Mouse (Mus musculus) intestine, embryonic 14.5 days (tissue): ENCODE data around the gene Cog7. TPM values are rescaled to one million over a fixed set of nuclear protein-coding genes. Genes with fewer than 3 reads are reported as not detected.

Source experiments
- ATAC-seq: fragments of 200-750 bp; cut with Nextera tagmentation; replicated peaks from 2 replicates; pipeline ENCODE4 v1.8.0; 2017; ENCODE audit warnings: low read depth, moderate number of reproducible peaks, moderate TSS enrichment, moderate library complexity; ENCODE audit not compliant: low FRiP score, low TSS enrichment
- DNase-seq: peaks from one replicate; pipeline ENCODE4 v3.0.0-alpha.2; 2018; ENCODE audit warnings: low spot score
- H3K27ac ChIP-seq: fragments of 300-500 bp; sonication (generic); 2 replicates; pipeline ENCODE4 v1.5.1; 2014; ENCODE audit warnings: low read depth, mild to moderate bottlenecking, control low read depth
- H3K27me3 ChIP-seq: fragments of 300-500 bp; sonication (generic); replicated peaks from 2 replicates; pipeline ENCODE4 v1.6.1; 2014; ENCODE audit warnings: low read length, control low read depth; ENCODE audit not compliant: control insufficient read depth, insufficient read depth
- H3K36me3 ChIP-seq: fragments of 300-500 bp; sonication (generic); 2 replicates; pipeline ENCODE4 v1.6.1; 2014; ENCODE audit warnings: low read length, control low read depth; ENCODE audit not compliant: control insufficient read depth, insufficient read depth
- H3K4me1 ChIP-seq: fragments of 300-500 bp; sonication (generic); replicated peaks from 2 replicates; pipeline ENCODE4 v1.6.1; 2014; ENCODE audit warnings: low read length, control low read depth, mixed read lengths; ENCODE audit not compliant: control insufficient read depth, insufficient read depth
- H3K4me2 ChIP-seq: fragments of 300-500 bp; sonication (generic); 2 replicates; pipeline ENCODE4 v1.6.1; 2014; ENCODE audit warnings: low read length
- H3K4me3 ChIP-seq: fragments of 300-500 bp; sonication (generic); 2 replicates; pipeline ENCODE4 v1.5.1; 2014; ENCODE audit warnings: low read depth, low read length, control low read depth, mixed read lengths
- H3K9ac ChIP-seq: fragments of 300-500 bp; sonication (generic); 2 replicates; pipeline ENCODE4 v1.6.1; 2014; ENCODE audit warnings: mild to moderate bottlenecking, low read length
- H3K9me3 ChIP-seq: fragments of 300-500 bp; sonication (generic); 2 replicates; pipeline ENCODE4 v1.6.1; 2016; ENCODE audit warnings: low read length, control low read depth; ENCODE audit not compliant: control insufficient read depth
- WGBS: fragments of 180-500 bp; shearing (Covaris S2); extraction: QIAGEN DNeasy Blood & Tissue Kit; methylation state at CpG from one replicate; pipeline ENCODE4 v1.1.7; 2014; 5-methylcytosine and 5-hydroxymethylcytosine counted together
- polyA plus RNA-seq: library from polyadenylated mRNA; unstranded; fragments of >200 nt; fragmentation: Nextera tagmentation; extraction: Ambion mirVana; gene quantifications from 2 replicates; pipeline ENCODE4 v1.2.1, GENCODE M21; 2014

Gene Cog7
- polyA plus RNA-seq, 1 experiment from 2014 or later, result 24.1 TPM

DNA sequence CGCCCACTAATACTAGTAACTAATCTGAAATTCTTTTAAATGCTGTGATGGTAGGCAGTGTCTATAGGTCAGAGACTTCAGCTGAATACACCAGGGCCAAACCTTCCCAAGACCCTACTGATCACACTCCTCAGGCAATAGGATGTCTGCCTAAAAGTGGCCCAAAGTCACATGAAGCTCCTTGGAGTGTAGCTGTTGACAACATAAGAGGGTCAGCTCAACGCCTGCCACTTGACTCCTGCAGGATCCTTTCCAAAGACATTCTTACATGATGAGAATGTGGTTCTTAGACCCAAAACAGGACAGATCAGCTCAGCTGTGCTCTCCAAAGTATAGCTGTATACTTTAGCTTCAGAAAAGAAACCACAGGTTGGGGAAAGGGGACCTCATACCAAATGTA, 39.1 kb downstream of the Cog7 start:
- ATAC-seq, result no peak
- Histone ChIP-seq H3K36me3 (0 out of 2 replicates have a peak, but pooled peaks cover 7% of the 10 kb centered on the region), H3K4me2 (no peak overlapping the region), H3K9ac (no peak overlapping the region), H3K27me3 (no peaks in the 10 kb centered on the region), H3K9me3 (no peaks in the 10 kb centered on the region), H3K4me1 (no peaks in the 10 kb centered on the region), H3K4me3 (no peak overlapping the region), H3K27ac (no peak overlapping the region)
- WGBS, result 98% methylated on average over 2 of the region's 2 CpGs
- no peak for DNase-seq

DNA sequence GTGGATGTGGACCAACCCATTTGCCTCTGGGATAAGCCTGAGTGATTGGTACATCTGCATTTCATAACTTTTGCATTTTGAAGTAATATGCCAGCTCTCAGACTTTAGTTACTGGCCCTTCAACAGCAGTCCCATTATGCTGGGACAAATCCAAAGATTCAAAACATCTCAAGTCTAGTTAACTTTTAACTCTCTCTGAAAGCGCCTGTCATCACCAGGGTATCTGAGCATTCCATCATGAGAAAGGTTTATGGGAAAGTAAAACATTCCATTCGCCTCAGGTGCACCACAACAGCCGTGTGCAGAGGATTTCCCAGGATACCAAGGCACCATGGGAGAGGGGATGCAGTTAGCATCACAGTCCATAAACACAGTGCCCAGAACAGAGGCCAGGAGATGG, 39.9 kb downstream of the Cog7 start:
- H3K4me2 ChIP-seq, result no peak overlapping the region
- H3K27ac ChIP-seq, result no peak overlapping the region
- H3K9me3 ChIP-seq, result no peaks in the 10 kb centered on the region
- WGBS, result 65% methylated on average over 3 of the region's 3 CpGs
- no peak overlapping the region for H3K4me3 ChIP-seq
- peaks cover under 1% of the 10 kb centered on the region; the same call in 1 of the 2 replicates for H3K4me1 ChIP-seq
- no peaks in the 10 kb centered on the region for H3K27me3 ChIP-seq
- H3K9ac ChIP-seq, result no peak overlapping the region
- H3K36me3 ChIP-seq, result 0 out of 2 replicates have a peak, but pooled peaks cover 7% of the 10 kb centered on the region
- ATAC-seq, result no peak
- DNase-seq, result no peak

DNA sequence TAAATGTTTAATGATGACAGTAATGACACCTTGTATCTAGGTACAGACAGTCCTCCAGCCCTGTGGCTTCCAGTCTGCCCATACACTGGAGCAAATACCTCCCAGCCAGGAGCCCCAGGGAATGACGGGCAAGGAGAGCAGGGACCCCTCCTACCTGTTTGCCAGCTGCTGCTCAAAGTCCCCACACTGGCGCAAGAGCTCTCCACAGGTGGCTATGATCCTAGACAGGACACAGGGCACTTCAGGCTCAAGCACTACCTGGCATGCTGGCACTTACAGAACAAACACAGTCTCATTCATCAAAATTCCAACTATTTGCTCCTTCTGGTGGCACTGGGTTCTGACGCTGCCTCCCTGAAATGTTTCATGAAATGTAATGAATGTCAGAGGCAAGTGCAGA, 40.5 kb downstream of the Cog7 start:
- no peak for ATAC-seq
- Histone ChIP-seq H3K27me3 (no peaks in the 10 kb centered on the region), H3K4me2 (no peak overlapping the region), H3K4me1 (peaks cover 5% of the 10 kb centered on the region; the same call in 1 of the 2 replicates), H3K4me3 (no peak overlapping the region), H3K9me3 (no peaks in the 10 kb centered on the region), H3K27ac (no peak overlapping the region), H3K9ac (no peak overlapping the region), H3K36me3 (0 out of 2 replicates have a peak, but pooled peaks cover 7% of the 10 kb centered on the region)
- 83% methylated on average over 3 of the region's 3 CpGs for WGBS
- DNase-seq, result no peak

DNA sequence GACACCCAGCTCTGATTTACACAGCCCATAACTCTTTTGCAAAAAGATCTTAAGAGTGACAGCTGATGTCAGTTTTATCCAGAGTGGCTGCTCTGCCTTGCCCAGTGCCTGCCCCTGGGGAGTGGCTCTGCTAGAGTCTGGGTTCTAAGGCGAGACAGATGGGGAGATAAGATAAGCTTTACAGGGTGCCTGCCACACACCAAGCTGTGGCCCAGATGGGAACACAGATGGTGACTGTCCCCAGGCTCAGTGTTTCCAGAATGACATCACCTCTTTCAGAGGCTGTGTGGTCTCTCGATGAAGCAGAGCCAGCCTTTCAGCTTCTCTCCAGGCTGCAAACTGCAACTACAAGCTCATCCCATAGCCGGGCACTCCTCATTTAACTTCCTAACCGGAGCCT, 41.8 kb downstream of the Cog7 start:
- 24% methylated on average over 4 of the region's 4 CpGs for WGBS
- DNase-seq (no peak), ATAC-seq (no peak)
- no peaks in the 10 kb centered on the region for H3K9me3 ChIP-seq
- H3K27ac ChIP-seq, result no peak overlapping the region
- no peaks in the 10 kb centered on the region for H3K27me3 ChIP-seq
- peaks cover 15% of the 10 kb centered on the region for H3K4me1 ChIP-seq
- peaks cover 7% of the 10 kb centered on the region; the same call in 1 of the 2 replicates for H3K36me3 ChIP-seq
- no peak overlapping the region for H3K9ac ChIP-seq
- H3K4me2 ChIP-seq, result no peak overlapping the region
- no peak overlapping the region for H3K4me3 ChIP-seq

DNA sequence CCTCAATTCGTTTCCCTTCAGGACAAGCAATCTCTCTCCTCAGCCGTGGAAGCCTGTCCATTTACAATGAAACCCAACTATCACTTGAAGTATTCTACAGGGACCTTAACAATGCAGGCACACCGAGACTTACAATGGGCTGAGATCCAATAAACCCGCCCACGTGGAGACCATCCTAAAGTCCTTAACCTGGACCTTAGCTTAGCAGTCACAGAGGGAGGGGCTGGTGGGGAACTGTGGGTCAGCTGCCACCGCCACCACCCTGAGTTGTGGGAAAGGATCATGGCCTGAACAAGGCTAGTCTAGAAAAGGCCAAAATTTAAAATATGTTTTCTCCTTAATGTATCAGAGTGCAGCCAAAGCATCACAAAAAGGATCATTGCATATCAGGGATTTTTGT, 42.3 kb downstream of the Cog7 start:
- Histone ChIP-seq H3K4me3 (no peak overlapping the region), H3K4me2 (no peak overlapping the region), H3K4me1 (peaks cover 15% of the 10 kb centered on the region), H3K27me3 (no peaks in the 10 kb centered on the region), H3K36me3 (peaks cover 7% of the 10 kb centered on the region; the same call in 1 of the 2 replicates), H3K27ac (no peak overlapping the region), H3K9ac (no peak overlapping the region), H3K9me3 (no peaks in the 10 kb centered on the region)
- 68% methylated on average over 6 of the region's 6 CpGs for WGBS
- no peak for DNase-seq
- ATAC-seq, result no peak

DNA sequence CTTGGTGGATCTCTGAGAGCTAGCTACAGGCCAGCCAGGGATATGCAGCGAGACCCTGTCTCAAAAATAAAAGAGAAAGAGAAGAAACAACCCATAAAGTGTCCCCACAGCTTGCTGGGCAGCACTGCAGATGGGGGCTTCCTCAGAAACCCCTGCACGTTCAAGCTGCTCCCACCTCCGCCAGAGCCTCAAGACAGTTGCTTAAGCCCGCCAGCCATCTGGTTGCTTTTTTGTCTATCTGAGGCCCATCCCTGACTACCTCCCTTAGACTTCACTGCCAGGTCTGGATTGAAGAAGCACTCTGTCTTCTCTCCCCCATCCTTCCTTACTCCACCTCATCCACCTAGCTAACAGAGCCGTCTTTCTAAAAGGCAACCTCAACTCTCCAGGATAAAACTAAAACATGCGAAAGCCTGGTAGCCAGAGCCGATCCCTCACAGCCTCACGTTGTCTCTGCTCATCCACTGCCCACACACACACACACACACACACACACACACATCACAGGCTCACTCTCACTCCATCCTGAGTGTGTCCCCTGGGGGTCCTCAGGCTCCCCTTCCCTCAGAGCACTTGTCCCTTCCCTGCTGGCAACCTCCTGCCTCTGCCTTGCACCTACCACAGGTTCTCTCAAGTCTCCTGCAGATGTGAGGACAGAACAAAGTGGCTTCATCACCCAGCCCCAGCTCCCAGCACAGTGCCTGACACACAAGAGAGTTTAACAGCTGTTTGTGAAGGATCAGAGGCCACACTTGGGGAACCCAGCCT, 43.2 kb downstream of the Cog7 start:
- H3K36me3 ChIP-seq, result peaks cover 2% of the 10 kb centered on the region; the same call in 1 of the 2 replicates
- DNase-seq (no peak), ATAC-seq (no peak)
- H3K4me1 ChIP-seq, result peaks cover 15% of the 10 kb centered on the region
- WGBS, result 80% methylated on average over 8 of the region's 8 CpGs
- H3K9me3 ChIP-seq, result no peaks in the 10 kb centered on the region
- H3K27me3 ChIP-seq, result no peaks in the 10 kb centered on the region
- no peak overlapping the region for H3K4me2 ChIP-seq
- no peak overlapping the region for H3K9ac ChIP-seq
- H3K27ac ChIP-seq, result no peak overlapping the region
- H3K4me3 ChIP-seq, result no peak overlapping the region

DNA sequence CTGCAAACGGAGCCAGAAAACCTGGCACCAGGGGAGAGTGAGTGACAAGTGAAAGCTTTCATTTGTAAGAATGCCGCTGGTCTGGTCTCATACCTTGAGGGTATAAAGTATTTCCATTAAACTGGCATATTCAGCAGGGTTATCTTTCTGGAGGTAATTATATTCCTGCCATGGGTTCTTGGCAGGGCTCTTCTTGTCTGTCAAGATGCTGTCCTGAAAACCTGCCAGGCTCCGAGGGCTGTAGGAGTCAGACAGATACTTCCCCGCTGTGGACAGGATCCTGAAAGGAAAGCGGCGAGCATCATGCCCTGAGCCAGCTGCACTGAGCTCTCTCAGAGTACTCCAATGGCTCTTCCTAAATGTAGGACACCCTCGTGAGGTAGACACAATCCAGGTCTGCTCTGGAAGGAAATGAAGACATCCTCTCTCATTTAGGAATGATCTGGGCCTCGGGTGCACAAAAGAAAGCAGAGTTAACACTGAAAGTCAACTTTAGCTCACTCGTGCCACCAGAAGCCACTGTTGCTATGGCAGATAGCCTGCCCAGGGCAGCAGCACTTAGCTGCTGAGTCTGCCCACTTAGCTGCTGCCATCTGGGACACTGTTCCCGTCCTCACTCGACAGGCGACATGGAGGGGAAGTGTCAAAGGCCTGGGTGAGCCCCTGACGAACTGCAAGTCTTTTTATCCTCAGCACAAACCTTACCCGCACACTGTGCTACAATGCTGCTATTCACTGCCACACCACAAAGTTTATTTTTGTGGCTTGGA, 44.5 kb downstream of the Cog7 start:
- no peak overlapping the region for H3K4me3 ChIP-seq
- no peak overlapping the region for H3K27ac ChIP-seq
- no peaks in the 10 kb centered on the region; the same call in 1 of the 2 replicates for H3K36me3 ChIP-seq
- no peaks in the 10 kb centered on the region for H3K27me3 ChIP-seq
- ATAC-seq, result no peak
- H3K4me2 ChIP-seq, result no peak overlapping the region
- H3K9me3 ChIP-seq, result no peaks in the 10 kb centered on the region
- DNase-seq, result no peak
- 63% methylated on average over 14 of the region's 14 CpGs for WGBS
- H3K4me1 ChIP-seq, result peaks cover 15% of the 10 kb centered on the region
- no peak overlapping the region for H3K9ac ChIP-seq

DNA sequence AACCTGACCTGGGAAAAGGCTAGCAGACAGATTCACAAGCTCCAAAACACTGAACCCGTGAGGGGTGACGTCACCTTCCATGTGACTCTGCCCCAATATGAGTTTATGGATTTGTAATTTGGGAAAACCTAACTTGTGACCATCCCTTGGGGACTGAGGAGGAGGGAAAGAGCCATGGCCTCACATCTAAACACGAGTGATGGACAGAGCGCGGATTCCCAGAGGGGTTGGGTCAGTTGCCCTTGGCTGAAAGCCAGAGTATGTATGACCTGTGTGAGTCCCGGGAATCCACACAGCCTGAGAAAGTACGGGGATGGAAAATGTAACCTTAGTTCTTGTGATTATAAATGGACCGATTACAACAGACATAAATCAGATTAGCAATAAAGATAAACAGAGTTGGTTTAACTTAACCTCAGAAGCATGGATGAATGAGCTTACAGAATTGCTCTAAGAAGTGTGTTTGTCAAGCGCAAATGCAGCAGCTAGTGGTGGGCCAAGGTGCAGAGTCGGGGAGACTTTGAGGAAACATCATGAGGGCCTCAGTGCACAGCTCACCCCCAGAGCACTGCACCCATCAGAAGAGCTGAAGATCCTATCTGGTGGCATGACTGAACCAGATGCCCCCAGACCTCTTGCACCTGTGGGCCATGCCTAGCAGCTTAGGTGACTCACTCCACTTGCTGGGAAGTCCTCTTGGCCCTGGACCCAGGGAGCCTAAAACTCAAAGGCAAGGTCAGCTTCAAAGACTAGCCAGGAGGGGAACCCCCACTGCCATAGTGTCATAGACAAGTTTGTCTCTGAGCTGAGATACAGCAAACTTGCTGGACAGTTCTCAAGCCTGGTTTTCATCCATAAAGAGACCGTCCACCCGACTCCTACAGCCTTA, 45.4 kb downstream of the Cog7 start:
- ATAC-seq (peak; percentile 42), DNase-seq (no peak)
- H3K4me2 ChIP-seq, result no peak overlapping the region
- H3K9me3 ChIP-seq, result no peaks in the 10 kb centered on the region
- H3K9ac ChIP-seq, result no peak overlapping the region
- H3K4me3 ChIP-seq, result no peak overlapping the region
- H3K27me3 ChIP-seq, result no peaks in the 10 kb centered on the region
- peaks cover 15% of the 10 kb centered on the region for H3K4me1 ChIP-seq
- 43% methylated on average over 12 of the region's 12 CpGs for WGBS
- H3K27ac ChIP-seq, result no peak overlapping the region
- H3K36me3 ChIP-seq, result no peaks in the 10 kb centered on the region; the same call in 1 of the 2 replicates
